Mouse (Mus musculus) lung, embryonic 14.5 days (tissue): Measurements from ENCODE around the gene Kat14. TPM values are rescaled to one million over a fixed set of nuclear protein-coding genes. Genes with fewer than 3 reads are reported as not detected.
A peak's percentile ranks its signal among the peaks of the same experiment; 100 is the strongest.

Experiments used
- ATAC-seq: fragments of 200-750 bp; cut with Nextera tagmentation; 2 replicates; pipeline ENCODE4 v1.8.0; 2017; ENCODE audit warnings: mild to moderate bottlenecking, moderate TSS enrichment, moderate library complexity; ENCODE audit not compliant: insufficient read depth
- DNase-seq: peaks from one replicate; pipeline ENCODE4 v3.0.0-alpha.2; 2015
- H3K27ac ChIP-seq: fragments of 300-500 bp; sonication (generic); 2 replicates; pipeline ENCODE4 v1.5.1; 2014; ENCODE audit warnings: low read depth, mild to moderate bottlenecking, moderate library complexity
- H3K27me3 ChIP-seq: fragments of 300-500 bp; sonication (generic); 2 replicates; pipeline ENCODE4 v1.6.1; 2014; ENCODE audit warnings: low read length, control low read depth; ENCODE audit not compliant: insufficient read depth
- H3K36me3 ChIP-seq: fragments of 300-500 bp; sonication (generic); 2 replicates; pipeline ENCODE4 v1.6.1; 2014; ENCODE audit warnings: control low read depth; ENCODE audit not compliant: insufficient read depth
- H3K4me1 ChIP-seq: fragments of 300-500 bp; sonication (generic); 2 replicates; pipeline ENCODE4 v1.6.1; 2014; ENCODE audit warnings: antibody characterized with exemption, control low read depth; ENCODE audit not compliant: insufficient read depth
- H3K4me2 ChIP-seq: fragments of 300-500 bp; sonication (generic); 2 replicates; pipeline ENCODE4 v1.6.1; 2014; ENCODE audit warnings: mild to moderate bottlenecking
- H3K4me3 ChIP-seq: fragments of 300-500 bp; sonication (generic); 2 replicates; pipeline ENCODE4 v1.5.1; 2014; ENCODE audit warnings: low read depth, low read length
- H3K9ac ChIP-seq: fragments of 300-500 bp; sonication (generic); 2 replicates; pipeline ENCODE4 v1.6.1; 2014
- H3K9me3 ChIP-seq: fragments of 300-500 bp; sonication (generic); 2 replicates; pipeline ENCODE4 v1.6.1; 2016; ENCODE audit warnings: low read depth, low read length, control low read depth
- CTCF ChIP-seq: IDR thresholded peaks from 2 replicates; pipeline ENCODE4 v1.5.1; 2016; ENCODE audit warnings: antibody characterized with exemption, low read depth
- WGBS: fragments of 180-500 bp; shearing (Covaris S2); extraction: QIAGEN DNeasy Blood & Tissue Kit; methylation state at CpG from one replicate; pipeline ENCODE4 v1.1.7; 2014; 5-methylcytosine and 5-hydroxymethylcytosine counted together
- polyA plus RNA-seq: library from polyadenylated mRNA; unstranded; fragments of >200 nt; fragmentation: Nextera tagmentation; extraction: Ambion mirVana; gene quantifications from 2 replicates; pipeline ENCODE4 v1.2.1, GENCODE M21; 2014

Gene Kat14
- polyA plus RNA-seq, 1 experiment from 2014 or later, result 43.7 TPM

- no peak overlapping the region for H3K4me2 ChIP-seq
- no peak overlapping the region for H3K9ac ChIP-seq
- no peak overlapping the region for H3K27ac ChIP-seq
- peaks cover 42% of the 10 kb centered on the region for H3K36me3 ChIP-seq
- peak; percentile 6 for DNase-seq
- no peak overlapping the region for H3K4me3 ChIP-seq
- ATAC-seq, result no peak
- H3K27me3 ChIP-seq, result no peaks in the 10 kb centered on the region
- no peaks in the 10 kb centered on the region for H3K4me1 ChIP-seq
- H3K9me3 ChIP-seq, result no peaks in the 10 kb centered on the region
- TF ChIP-seq CTCF, result no peak
- 70% methylated on average over 3 of the region's 3 CpGs for WGBS
Observed at GRCm38 (mm10) chr2:144410603-144411002, 41.8 kb downstream of the Kat14 start.

- H3K4me3 ChIP-seq, result no peak overlapping the region
- no peaks in the 10 kb centered on the region for H3K9me3 ChIP-seq
- TF ChIP-seq CTCF, result no peak
- H3K9ac ChIP-seq, result no peak overlapping the region
- ATAC-seq, result no peak
- H3K4me1 ChIP-seq, result no peaks in the 10 kb centered on the region
- no peak for DNase-seq
- H3K27ac ChIP-seq, result no peak overlapping the region
- 93% methylated on average over 1 of the region's 1 CpGs for WGBS
- H3K27me3 ChIP-seq, result no peaks in the 10 kb centered on the region
- peaks cover 8% of the 10 kb centered on the region for H3K36me3 ChIP-seq
- H3K4me2 ChIP-seq, result no peak overlapping the region
Observed at GRCm38 (mm10) chr2:144414646-144415045, 45.9 kb downstream of the Kat14 start.

- H3K36me3 ChIP-seq, result peaks cover 1% of the 10 kb centered on the region; the same call in 1 of the 2 replicates
- H3K4me3 ChIP-seq, result no peak overlapping the region
- H3K27ac ChIP-seq, result no peak overlapping the region
- DNase-seq (no peak), ATAC-seq (no peak)
- H3K4me2 ChIP-seq, result no peak overlapping the region
- TF ChIP-seq CTCF, result no peak
- no peaks in the 10 kb centered on the region for H3K4me1 ChIP-seq
- no peaks in the 10 kb centered on the region for H3K9me3 ChIP-seq
- H3K9ac ChIP-seq, result no peak overlapping the region
- 45% methylated on average over 8 of the region's 8 CpGs for WGBS
- H3K27me3 ChIP-seq, result no peaks in the 10 kb centered on the region
Observed at GRCm38 (mm10) chr2:144416859-144417258, 48.1 kb downstream of the Kat14 start.

GRCm38 (mm10) chr2:144418062-144418461, 49.3 kb downstream of the Kat14 start:
- ATAC-seq, result no peak

GRCm38 (mm10) chr2:144422094-144422675, 53.4 kb downstream of the Kat14 start:
- H3K27me3 ChIP-seq, result no peaks in the 10 kb centered on the region
- no peaks in the 10 kb centered on the region for H3K4me1 ChIP-seq
- no peak overlapping the region for H3K9ac ChIP-seq
- WGBS, result 61% methylated on average over 10 of the region's 10 CpGs
- no peak overlapping the region for H3K4me2 ChIP-seq
- no peak overlapping the region for H3K27ac ChIP-seq
- H3K9me3 ChIP-seq, result no peaks in the 10 kb centered on the region
- TF ChIP-seq CTCF, result no peak
- DNase-seq, result peak; percentile 44
- no peaks in the 10 kb centered on the region for H3K36me3 ChIP-seq
- no peak for ATAC-seq
- no peak overlapping the region for H3K4me3 ChIP-seq

More at GRCm38 (mm10) chr2:144418062-144418461, 49.3 kb downstream of the Kat14 start:
- Histone ChIP-seq H3K9me3 (no peaks in the 10 kb centered on the region), H3K36me3 (no peaks in the 10 kb centered on the region; the same call in 1 of the 2 replicates), H3K27ac (no peak overlapping the region), H3K4me2 (no peak overlapping the region), H3K4me1 (no peaks in the 10 kb centered on the region), H3K27me3 (no peaks in the 10 kb centered on the region), H3K4me3 (no peak overlapping the region), H3K9ac (no peak overlapping the region)
- DNase-seq, result no peak
- TF ChIP-seq CTCF, result no peak
- WGBS, result 37% methylated on average over 2 of the region's 2 CpGs

- no peaks in the 10 kb centered on the region for H3K9me3 ChIP-seq
- no peak overlapping the region for H3K9ac ChIP-seq
- H3K36me3 ChIP-seq, result no peaks in the 10 kb centered on the region
- no peaks in the 10 kb centered on the region for H3K4me1 ChIP-seq
- no peak overlapping the region for H3K4me2 ChIP-seq
- H3K4me3 ChIP-seq, result no peak overlapping the region
- H3K27ac ChIP-seq, result no peak overlapping the region
- TF ChIP-seq CTCF, result no peak
- DNase-seq (no peak), ATAC-seq (no peak)
- H3K27me3 ChIP-seq, result no peaks in the 10 kb centered on the region
- WGBS, result 77% methylated on average over 1 of the region's 1 CpGs
Observed at GRCm38 (mm10) chr2:144425761-144426160, 57.0 kb downstream of the Kat14 start.

GRCm38 (mm10) chr2:144427852-144428251, 59.1 kb downstream of the Kat14 start:
- no peak for TF ChIP-seq CTCF
- 66% methylated on average over 5 of the region's 5 CpGs for WGBS

GRCm38 (mm10) chr2:144428659-144429058, 59.9 kb downstream of the Kat14 start:
- H3K4me1 ChIP-seq, result no peaks in the 10 kb centered on the region
- no peaks in the 10 kb centered on the region for H3K9me3 ChIP-seq
- DNase-seq (no peak), ATAC-seq (no peak)
- no peak overlapping the region for H3K9ac ChIP-seq
- no peaks in the 10 kb centered on the region for H3K36me3 ChIP-seq
- H3K4me3 ChIP-seq, result no peak overlapping the region
- no peak overlapping the region for H3K27ac ChIP-seq
- WGBS, result 73% methylated on average over 8 of the region's 8 CpGs
- no peaks in the 10 kb centered on the region for H3K27me3 ChIP-seq
- no peak overlapping the region for H3K4me2 ChIP-seq
- TF ChIP-seq CTCF, result no peak

More at GRCm38 (mm10) chr2:144427852-144428251, 59.1 kb downstream of the Kat14 start:
- no peaks in the 10 kb centered on the region for H3K36me3 ChIP-seq
- H3K27me3 ChIP-seq, result no peaks in the 10 kb centered on the region
- DNase-seq (no peak), ATAC-seq (no peak)
- no peak overlapping the region for H3K4me3 ChIP-seq
- no peak overlapping the region for H3K4me2 ChIP-seq
- H3K9ac ChIP-seq, result no peak overlapping the region
- no peaks in the 10 kb centered on the region for H3K9me3 ChIP-seq
- no peaks in the 10 kb centered on the region for H3K4me1 ChIP-seq
- no peak overlapping the region for H3K27ac ChIP-seq
